Mouse (Mus musculus) G1E-ER4 (cell line): ENCODE measurements around the gene Akr1c18. TPM values are rescaled to one million over a fixed set of nuclear protein-coding genes. Genes with fewer than 3 reads are reported as not detected.

Source experiments
- GATA1 ChIP-seq: IDR thresholded peaks from one replicate; pipeline ENCODE4 v1.8.0; 2012; ENCODE audit warnings: low read length, inconsistent platforms
- polyA plus RNA-seq: library from polyadenylated mRNA; stranded (reverse); fragments of >175 nt; gene quantifications from 2 replicates; pipeline ENCODE4 v1.2.3, GENCODE M21; 2012

The Akr1c18 gene
- polyA plus RNA-seq: not detected in 2 replicates

DNA sequence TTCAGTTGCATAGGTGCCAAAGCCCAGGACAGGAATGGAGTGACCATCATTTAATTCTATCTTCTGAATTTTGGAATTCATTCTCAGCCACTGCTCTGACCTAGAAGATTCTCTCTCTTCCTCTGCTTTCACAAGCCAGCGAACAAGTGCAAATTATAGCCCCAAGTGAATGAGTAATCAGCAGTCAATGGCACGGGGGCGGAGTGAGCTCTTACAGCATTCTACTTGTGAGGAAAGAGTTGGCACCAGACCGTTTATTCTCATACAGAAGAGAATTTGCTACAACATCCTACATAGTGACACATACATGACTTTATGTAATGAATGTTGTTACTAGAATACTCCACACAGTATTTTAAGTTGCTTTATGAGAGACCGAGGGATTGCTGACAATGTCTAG lies at the start of gene Akr1c18:
Akr1c18 (minus strand) TSS at position 137 of the 400 bp plus-strand sequence.
- TF ChIP-seq GATA1: no peak

DNA sequence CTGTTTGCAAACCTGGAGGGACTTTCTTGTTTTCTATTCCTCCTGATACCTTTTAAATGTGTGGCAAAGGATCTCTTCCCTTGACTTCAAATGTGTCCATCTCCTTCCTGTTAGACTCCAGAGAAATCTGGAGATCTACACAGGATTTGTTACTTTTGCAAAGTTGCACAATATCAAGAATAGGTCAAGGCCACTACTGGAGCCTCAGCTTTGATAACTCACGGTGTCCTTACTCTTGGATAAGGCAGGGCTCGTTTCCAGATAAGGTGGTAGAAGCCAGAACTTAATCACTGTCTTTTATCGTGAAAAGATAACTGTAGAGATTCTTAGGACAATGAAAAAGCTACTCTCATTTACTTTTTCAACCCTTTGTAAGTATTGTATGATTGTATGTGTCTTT lies 42.1 kb upstream of the Akr1c18 start:
- TF ChIP-seq GATA1: no peak

DNA sequence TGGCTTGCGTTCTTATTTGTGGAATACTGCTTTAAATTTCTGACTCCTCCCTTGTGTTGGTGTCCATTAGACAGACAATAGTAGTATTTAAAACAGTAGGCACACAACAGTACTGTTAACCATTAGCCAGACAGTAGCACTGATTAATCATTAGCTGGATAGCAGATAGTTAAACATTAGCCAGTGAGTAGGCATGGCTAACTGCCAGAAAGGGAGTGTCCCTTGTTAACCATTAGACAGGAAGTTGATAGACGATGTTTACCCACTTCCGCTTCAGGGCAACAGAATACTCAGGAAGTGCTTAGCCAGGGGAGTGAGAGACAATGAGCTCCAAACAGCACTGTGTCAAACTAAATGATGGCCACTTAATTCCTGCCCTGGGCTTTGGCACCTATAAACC lies 40.5 kb upstream of the Akr1c18 start, which contains the start of gene Akr1c13:
Akr1c13 (plus strand) TSS at position 247 of the 400 bp plus-strand sequence.
- no peak for TF ChIP-seq GATA1

DNA sequence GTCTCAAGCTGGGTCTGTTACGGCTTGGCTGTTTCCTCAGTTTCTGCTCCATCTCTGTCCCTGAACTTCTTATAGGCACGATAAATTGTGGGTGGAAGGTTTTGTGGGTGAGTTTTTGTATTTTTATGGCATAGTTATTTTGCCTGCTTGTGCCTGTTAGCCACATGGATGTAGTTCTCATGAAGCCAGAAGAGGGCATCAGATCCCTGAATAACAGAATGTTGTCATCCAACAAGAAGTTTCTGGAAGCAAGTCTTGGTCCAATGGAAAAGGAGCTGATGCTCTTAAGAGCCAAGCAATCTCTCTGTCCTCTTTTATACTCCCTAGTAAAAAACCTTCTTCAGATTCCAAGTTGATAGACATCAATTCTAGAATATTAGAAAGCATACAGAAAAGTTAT lies 37.7 kb upstream of the Akr1c18 start:
- TF ChIP-seq GATA1: no peak

DNA sequence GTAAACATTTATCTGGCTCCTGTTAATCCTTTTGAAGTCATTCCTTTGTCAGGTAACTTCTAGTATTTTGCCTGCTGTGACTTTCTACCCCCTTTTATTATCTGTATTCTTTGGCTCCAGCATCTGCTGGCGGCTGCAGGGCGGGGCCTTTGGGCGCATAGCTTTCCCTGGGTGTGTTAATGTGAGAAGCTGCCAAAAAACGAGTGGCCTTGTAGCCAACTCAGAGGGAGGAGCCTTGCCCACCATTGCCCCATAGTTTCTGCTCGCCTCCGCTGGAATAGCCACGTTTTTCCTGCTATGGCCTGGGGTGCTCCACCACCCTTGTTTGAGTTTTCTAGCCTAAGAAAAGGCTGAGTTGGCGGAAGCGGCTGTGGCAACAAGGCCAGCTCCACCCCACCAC lies 32.7 kb upstream of the Akr1c18 start:
- TF ChIP-seq GATA1: no peak

DNA sequence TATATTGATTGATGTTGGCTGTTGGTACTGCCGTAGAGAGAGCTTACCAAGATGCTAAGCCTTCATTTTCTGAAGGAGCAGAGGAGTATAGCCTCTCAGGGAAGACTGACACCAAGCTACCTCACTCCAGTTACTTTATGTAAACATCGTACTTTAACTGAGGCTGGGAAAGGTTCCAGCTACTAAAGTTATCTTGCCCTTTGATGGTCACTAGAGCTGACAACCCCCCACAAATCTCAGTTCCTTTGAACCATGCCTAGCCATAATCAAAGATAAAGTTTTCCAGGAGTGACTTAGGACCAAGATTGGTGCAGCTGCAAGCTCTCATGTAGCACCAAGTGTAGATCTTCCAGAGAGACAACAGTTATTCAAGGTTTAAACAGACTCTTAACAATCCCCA lies 22.5 kb upstream of the Akr1c18 start:
- no peak for TF ChIP-seq GATA1

DNA sequence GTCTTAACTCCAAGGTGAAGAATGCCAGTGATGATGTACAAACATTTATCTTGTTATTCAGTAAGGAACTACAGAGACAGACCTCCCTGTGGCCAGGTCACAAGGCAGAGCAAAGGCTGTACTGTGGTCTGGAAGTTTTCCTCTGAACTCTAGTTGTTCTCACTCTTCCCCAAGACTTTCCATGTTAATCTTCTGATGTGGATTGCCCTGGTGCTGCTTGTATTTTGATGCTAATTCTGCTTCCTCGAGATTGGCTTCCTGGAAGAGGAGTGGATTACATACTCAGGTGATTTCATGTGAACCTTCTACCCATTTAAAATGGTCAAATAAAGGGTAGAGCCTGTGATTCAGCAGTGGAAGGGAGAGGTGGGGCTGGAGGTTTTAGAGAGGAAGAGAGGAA lies 17.6 kb upstream of the Akr1c18 start:
- no peak for TF ChIP-seq GATA1

DNA sequence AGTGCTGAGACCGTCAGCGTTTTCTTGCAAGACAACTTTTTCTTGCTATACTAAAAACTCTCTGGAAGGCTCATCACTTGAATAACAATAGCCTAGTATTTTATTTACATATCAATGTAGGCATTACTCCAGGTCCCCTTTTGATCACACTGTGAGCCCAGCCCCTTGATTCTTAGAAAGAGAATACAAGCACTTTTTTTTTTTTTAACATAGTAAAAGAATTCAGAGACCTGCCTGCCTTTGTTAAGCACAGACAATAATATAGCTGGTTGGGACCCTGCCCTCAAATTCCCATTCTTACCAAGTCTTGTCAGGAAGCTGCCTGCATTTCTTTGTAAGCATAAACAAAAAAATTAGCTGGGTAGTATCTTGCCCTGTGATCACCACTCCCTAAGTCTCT lies 4.8 kb upstream of the Akr1c18 start:
- no peak for TF ChIP-seq GATA1

DNA sequence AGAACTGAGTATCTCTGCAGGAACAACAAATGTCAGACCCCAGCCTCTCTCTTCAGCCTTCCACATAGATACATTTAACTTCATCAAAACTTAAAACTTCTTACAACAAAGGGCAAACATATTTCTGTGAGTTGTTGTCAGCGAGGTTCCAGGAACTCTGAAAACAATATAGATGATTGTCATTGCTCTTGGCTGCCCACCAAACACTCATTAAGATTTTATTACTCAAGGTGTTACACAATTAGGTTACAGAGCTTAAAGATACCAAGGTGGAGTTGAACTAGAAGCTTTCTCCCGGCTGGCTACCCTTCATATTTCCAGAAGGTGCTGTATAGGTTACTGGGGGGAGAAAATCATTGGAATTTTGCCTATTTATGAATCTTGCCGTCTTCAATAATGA lies 3.1 kb upstream of the Akr1c18 start:
- no peak for TF ChIP-seq GATA1

DNA sequence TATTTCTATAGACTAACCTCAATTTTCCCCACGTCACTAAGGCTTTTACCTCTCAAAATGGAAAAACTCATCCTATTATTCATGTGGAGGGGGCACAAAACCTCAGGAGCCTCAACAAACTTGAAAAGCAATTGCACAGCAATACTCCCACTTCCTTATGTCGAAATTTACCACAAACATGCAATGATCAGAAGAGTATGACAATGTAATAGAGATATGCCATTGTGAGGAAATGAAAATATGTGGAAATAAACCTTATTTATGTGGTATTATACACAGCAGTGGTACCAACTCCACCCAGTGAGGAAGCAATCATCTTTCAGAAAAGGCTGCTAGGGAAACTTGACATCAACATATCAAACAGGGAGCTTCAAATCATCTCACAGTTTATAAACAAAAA lies 2.5 kb upstream of the Akr1c18 start:
- no peak for TF ChIP-seq GATA1

DNA sequence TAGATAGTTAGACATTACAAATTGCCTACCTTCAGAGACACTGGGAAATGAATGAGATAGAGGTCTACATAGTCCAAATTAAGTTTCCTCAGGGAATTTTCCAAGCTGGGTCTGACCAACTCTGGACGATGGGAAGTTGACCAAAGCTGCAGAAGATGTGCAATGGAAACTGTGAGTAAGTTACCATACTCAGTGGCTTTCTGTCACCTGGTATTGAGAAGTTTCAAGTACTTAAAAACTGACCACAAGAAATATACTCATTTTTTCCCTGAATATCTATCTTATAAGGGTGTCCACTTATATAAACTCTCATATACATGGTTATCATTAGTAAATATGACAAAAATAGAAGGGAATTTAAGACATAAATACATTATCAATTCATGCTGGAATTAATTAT lies 6.2 kb downstream of the Akr1c18 start:
- no peak for TF ChIP-seq GATA1

DNA sequence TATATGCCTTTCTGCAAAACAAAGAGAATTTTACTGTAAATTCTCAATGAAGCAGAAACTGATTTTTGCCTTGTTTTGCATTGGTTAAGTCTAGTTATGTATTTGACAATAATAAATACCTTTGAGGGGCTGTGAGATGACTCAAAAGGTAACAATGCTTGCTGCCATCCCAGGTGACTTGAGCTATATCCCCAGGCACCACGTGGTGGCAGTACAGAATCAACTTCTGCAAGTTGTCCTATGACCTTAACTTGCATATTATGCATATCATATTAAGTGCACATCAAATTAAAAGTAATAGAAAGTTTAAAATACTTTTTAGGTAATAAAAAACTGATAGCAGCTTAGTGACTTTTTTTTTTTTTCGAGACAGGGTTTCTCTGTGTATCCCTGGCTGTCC lies 17.4 kb downstream of the Akr1c18 start:
- no peak for TF ChIP-seq GATA1

DNA sequence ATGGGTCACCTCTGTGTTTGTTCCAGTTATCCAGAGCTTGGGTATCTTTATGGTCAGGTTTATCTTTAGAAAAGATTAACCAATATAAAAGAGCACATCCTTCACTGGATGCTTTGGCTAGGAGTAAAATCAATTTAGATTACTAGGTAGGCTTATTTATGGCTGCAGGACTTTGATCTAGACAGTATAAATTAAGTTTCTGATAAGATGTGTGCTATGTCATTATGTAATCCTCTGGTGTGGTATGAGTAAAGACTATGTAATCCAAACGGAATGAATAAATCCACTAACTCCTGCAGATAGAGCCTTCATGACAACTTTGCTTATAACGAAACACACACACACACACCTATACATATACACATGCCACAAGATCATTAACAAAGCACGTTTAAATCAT lies 18.7 kb downstream of the Akr1c18 start:
- no peak for TF ChIP-seq GATA1

DNA sequence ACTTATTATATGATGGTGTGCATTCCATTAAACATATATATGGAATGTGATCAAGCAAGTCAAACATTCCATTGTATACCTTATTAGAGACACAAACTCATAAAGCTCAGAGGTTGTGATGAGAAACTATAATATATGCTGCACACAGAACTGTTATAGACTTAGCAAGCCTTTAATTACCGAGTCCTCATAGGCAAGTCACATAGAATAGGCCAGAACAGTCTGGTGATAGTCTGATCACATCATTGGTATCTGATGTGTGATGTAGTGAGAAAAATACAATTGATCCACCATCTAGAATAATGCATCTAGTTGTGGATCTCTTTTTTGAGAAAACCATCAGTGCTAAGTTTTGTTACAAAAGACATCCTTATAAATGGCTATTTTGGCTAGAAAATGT lies 19.1 kb downstream of the Akr1c18 start:
- TF ChIP-seq GATA1: no peak

DNA sequence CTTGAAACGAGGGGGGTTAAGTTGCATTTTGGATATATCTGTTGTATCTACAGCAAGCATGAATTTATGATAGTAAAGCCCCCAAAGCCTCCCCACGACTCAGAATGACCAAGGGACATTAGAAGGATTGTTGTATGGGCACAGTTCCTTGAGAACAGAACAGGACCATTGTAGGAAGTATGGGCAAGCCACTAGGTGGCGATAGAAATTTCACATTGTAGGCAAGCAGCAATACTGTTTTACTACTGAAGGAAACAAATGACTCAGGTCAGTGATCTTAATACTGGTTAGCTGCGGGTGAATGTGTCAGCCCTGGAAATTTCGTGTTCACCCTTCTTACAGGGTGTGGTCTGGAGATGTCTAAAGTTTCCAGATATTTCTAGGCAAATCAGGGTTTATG lies 21.4 kb downstream of the Akr1c18 start:
- no peak for TF ChIP-seq GATA1

DNA sequence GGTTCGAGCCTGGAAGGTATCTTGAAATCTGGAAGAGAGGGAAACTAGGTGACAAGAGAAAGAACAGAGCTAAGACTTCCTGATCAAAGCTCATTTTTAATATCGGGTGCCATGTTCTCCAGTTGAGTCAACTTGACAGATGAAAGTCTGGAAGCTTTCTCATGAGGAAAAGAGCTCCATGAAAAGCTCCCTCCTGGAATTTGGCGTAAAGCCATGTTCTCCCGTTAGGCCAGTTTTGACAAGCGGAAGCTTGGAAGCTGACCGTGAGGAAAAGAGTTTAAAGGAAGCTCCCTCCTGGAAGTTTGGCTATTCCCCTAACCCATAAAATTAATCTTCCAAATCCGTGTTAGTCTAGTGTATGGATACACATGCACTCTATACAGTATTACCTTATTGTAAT lies 27.3 kb downstream of the Akr1c18 start:
- no peak for TF ChIP-seq GATA1

DNA sequence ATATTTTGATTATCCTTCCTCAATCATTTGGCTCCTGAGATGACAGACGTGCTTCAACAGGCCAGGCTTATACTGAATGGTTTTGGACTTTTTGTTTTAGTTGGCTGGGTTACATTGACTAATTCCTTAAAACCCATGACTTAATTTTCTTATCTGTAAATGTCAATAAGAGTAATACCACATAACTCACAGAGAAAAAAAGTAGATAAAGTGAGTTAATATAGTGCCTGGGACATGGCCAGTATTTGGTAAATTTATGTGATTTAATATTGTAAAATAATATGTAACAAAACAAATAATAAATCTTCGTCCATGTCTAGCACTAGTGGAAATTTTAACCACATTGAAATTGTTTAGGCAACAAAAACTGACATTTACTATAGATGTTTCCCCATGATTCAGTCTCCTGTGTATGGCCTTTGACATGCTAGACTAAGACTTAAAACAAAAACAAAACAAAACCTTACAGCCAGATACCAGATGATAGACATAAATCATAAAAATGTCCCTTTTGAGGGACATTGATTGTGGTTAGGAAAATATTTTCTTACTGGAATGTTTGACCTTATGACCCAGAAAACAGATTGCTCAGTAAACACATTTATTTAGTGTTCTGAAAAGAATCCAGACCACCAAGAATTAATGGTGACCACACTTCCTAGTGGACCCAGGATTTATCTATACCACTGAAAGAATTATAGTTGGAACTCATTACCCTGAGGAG lies 31.1 kb downstream of the Akr1c18 start:
- TF ChIP-seq GATA1: no peak
